Mouse (Mus musculus): Measurements from ENCODE around the gene Uqcc3.
"Not testable (repeated sequence)": the region's sequence is repeated elsewhere in the genome, so short reads cannot be mapped to it uniquely, and the experiment has no call there.

The Uqcc3 gene

DNA sequence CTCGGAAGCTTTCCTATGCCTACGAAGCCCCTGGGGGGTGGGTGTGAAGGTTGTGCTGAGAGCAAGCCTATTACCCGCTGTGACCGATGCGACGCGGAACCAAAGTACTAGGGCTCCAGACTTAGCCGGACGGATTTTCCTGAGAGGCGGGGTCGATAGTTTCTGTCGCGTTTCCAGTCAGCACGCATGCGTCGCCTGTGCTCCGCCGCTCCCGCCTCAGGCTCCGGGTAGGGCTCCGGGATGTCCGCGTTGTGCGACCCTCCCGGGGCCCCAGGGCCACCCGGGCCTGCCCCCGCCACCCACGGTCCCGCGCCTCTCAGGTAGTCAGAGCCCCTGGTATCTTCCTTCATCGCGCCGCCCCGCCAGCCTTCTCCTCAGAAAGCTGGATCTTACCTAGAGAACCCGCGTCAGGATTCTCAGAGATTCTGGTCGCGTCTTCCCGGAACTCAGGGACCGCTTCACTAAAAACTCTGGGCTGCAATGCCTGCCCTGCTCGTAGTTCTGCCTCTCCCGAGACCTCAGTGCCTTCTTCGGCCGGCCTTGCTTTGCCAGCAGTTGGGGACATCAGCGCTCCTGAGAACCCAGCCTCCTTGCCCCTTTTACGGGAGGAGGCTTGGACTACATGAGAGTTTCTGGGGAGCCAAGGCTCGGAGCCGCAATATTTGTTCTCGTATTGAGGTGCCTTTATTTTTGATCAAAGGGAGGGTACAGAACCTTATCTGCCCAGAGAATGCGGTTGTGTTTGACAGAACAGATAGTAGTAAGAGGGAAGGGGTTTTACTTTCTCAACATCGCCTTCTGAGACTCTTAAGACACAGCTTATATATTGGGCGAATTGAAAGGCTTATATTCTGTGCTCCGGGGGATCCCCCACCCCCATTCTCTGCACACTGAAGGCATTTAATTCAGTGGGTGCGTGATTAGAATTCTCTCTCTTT lies 12.4 kb upstream of the Uqcc3 start, which contains the start of gene Ints5:
Gene Ints5, plus strand, starts transcription at position 177 of the 938 bp plus-strand sequence.
- DNase-seq = peak; percentile 93

- DNase-seq = peak; percentile 99
Measured at GRCm38 (mm10) chr19:8888511-8889385, 8.0 kb upstream of the Uqcc3 start, which contains the start of the genes 1810009A15Rik and Gm49416. Gene 1810009A15Rik, plus strand, starts transcription at chr19:8888853. Gene Gm49416, plus strand, starts transcription at chr19:8888926.

DNA sequence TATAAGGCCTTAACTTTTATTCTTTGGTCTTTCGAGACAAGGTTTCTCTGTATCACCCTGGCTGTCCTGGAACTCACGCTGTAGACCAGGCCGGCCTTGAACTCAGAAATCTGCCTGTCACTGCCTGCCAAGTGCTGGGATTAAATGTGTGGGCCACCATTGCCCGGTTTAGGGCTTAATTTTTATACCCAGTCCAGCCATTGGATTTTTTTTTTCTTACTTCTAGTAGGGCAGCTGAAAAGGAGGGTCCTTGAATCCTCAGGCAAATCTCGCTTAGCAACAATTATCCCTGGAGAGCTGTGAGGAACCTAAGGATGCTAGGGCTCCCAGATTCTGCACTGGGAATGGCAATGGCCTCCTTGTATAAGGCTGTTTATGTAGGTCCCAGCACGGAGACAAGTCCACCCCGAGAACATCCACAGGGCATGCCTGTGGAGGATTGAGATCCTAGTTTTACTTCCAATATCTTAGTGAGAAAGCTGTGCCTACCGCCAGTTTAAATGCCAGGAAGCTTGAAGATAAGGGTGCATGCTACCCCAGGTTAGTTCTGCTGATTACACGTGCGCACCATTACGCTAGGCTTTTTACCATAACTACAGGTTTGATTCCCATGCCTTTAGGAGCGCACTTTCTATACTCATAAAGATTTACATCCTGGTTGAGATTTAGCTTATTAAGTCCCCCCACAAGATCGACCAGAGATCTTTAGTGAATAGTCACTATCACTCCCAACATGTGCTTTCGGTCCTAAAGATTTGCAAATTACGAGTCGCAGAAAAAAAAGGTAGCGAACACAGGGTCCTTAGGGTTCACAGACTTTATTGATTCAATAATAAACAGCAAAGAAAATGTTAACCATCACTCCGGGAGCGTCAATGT lies 7.1 kb upstream of the Uqcc3 start:
- no peak for DNase-seq

- no peak for DNase-seq
Measured at GRCm38 (mm10) chr19:8886916-8887584, 6.3 kb upstream of the Uqcc3 start.

- DNase-seq = no peak
Measured at GRCm38 (mm10) chr19:8883616-8884015, 2.9 kb upstream of the Uqcc3 start, which contains the start of the genes Lbhd1 and Gm49403. Gene Lbhd1, plus strand, starts transcription at chr19:8883732. Gene Gm49403, plus strand, starts transcription at chr19:8883930.

DNA sequence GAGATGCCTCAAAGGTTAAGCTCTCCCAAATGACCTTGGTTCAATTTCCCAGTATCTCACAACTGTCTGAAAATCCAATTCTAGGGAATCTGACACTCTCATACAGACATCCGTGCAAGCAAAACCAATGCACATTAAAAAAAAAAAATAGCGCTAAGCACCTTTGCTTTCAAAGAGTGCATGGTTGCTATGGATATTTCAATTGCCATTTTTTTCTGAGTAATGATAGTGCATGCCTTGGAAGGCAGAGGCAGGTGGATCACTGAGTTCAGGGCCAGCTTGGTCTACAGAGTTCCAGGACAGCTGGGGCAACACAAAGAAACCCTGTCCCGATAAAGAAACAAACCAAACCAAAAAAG lies 290 bp upstream of the Uqcc3 start:
- DNase-seq = no peak

DNA sequence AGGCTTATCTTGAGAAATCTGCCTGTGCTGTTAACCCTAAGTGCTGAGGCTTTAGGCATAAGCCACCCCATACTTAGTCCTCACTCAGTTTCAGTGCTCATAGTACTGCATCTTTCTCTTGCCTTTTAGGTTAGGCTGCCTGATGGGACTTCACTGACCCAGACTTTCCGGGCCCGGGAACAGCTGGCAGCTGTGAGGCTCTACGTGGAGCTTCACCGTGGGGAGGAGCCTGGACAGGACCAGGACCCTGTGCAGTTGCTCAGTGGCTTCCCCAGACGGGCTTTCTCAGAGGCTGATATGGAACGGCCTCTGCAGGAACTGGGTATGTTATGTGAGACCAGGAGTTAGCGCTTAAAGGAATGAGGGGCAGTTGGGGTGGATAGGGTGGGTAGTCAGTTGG lies 5.7 kb downstream of the Uqcc3 start:
- no peak for DNase-seq

GRCm38 (mm10) chr19:8872266-8872840 lies 8.4 kb downstream of the Uqcc3 start:
- DNase-seq = no peak

GRCm38 (mm10) chr19:8871267-8872186 lies 9.2 kb downstream of the Uqcc3 start, which contains the start of gene Ubxn1:
Gene Ubxn1, plus strand, starts transcription at chr19:8871496.
- DNase-seq = peak; percentile 96

DNA sequence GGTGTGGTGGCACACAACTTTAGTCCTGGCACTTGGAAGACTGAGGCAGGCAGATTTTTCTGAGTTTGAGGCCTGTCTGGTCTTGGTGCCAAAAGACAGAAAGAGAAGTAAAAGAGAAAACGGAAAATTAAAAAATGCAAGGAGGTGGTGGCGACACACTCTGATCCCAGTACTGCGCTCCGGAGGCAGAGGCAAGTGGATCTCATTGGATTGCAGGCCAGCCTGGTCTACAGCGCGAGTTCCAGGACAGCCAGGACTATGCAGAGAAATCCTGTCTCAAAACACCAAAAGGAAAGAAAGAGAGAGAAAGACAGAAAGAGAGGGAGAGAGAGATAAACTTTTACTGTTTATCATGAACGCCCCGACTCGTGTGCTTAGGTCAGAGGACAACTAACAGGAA lies 9.9 kb downstream of the Uqcc3 start:
- no peak for DNase-seq

DNA sequence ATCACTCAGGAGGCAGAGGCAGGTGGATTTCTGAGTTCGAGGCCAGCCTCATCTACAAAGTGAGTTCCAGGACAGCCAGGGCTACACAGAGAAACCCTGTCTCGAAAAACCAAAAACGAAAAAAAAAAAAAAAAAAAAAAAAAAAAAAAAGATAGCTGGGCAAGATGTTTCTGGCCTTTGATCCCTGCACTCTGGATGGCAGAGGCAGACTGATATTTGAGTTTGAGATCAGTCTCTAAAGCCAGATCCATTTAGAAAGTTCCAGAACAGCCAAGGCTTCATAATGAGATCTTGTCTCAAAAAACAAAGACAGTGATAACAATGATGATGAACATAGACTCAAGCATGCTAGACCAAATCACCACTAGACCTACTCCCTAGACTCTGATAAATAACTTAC lies 10.3 kb downstream of the Uqcc3 start:
- DNase-seq = not testable (repeated sequence)

- no peak for DNase-seq
Measured at GRCm38 (mm10) chr19:8864265-8864664, 16.5 kb downstream of the Uqcc3 start.

- peak; percentile 31 for DNase-seq
Measured at GRCm38 (mm10) chr19:8859018-8859417, 21.7 kb downstream of the Uqcc3 start.

- DNase-seq = peak; percentile 55
Measured at GRCm38 (mm10) chr19:8857689-8858088, 23.0 kb downstream of the Uqcc3 start.

- no peak for DNase-seq
Measured at GRCm38 (mm10) chr19:8853117-8853516, 27.6 kb downstream of the Uqcc3 start.

DNA sequence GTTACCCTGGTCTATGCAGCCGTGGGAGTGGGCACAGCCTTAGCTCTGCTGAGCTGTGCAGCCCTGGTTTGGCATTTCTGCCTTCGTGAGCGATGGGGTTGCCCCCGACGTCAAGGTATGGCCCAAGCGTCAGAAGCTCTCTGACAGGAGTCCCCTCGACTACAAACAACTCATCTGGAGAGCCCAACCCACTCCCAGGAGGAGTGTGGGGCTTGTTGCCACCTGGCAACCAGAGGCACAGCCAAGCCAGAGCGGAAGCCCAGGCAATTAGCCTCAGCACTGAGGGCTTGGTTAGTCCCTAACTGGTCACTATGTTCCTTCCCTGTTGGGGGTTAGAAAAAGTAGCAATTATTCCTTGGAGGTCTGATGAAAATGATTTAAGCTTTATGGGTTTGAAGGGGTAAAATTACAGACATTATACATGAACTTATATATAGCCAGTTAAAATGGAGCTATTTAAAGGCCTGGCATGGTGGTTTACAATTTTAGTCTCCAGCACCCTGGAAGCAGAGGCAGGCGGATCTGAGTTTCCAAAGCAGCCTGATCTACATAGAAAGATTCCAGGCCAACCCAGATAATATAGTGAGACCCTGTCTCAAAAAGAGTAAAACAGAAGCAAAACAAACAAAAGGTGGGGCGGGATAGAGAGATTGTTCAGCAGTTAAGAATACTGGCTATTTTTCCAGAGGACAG lies 28.3 kb downstream of the Uqcc3 start:
- no peak for DNase-seq

DNA sequence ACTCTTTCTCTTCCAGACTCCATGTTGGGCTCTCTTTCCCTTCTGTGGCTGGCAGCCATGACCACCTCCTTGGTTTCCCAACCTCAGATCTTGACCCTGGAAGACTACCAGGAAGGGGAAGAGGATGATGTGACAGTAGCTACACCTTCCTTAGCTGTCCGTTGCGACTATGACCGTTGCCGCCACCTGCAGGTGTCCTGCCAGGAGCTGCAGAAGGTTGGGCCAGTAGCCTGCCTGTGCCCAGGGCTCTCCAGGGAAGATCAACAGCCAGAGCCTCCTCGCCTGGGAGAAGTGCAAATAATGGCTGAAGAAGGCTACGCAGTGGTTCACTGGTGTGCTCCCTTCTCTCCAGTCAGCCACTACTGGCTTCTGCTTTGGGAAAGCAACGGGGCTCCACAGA lies 29.1 kb downstream of the Uqcc3 start:
- no peak for DNase-seq

- DNase-seq = peak; percentile 61
Measured at GRCm38 (mm10) chr19:8850402-8850901, 30.3 kb downstream of the Uqcc3 start, which contains the start of gene Lrrn4cl. Gene Lrrn4cl, plus strand, starts transcription at chr19:8850768.

DNA sequence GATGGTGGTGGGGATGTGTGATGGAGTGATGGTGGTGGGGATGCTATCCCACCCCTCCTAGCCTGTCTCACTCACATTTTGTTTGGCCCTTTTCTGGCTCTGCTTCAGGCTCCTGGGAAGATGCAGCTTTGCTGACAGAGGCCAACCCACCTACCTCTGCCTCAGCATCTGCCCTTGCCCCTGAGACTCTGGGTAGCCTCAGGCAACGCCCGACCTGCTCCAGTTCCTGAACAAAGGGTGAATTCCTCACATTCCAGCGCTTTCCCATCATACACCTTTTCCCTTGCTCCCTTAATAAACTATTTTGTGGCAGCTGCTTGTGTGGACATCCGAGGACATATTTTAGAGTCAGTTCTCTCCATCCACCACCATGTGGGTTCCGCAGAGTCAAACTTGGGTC lies 32.4 kb downstream of the Uqcc3 start:
- no peak for DNase-seq
